Mouse (Mus musculus): ENCODE results near the gene Clstn2. TPM values are rescaled to one million over a fixed set of nuclear protein-coding genes. Genes with fewer than 3 reads are reported as not detected.

Gene Clstn2
- polyA plus RNA-seq, 1 experiment from 2014 or later = 0.79 TPM

- no peaks in the 10 kb centered on the region for H3K36me3 ChIP-seq
- no peaks in the 10 kb centered on the region for H3K4me1 ChIP-seq
- WGBS = 71% methylated on average over 3 of the region's 3 CpGs
- no peak overlapping the region for H3K27ac ChIP-seq
- no peak overlapping the region for H3K4me3 ChIP-seq
- H3K27me3 ChIP-seq (ENCODE audit: low read depth, poor library complexity, severe bottlenecking) = no peaks in the 10 kb centered on the region
- DNase-seq (ENCODE audit: low spot score) = no peak
- H3K9me3 ChIP-seq (replicated peaks) = no peaks in the 10 kb centered on the region
Observed at GRCm38 (mm10) chr9:97434666-97435065, 598.3 kb downstream of the Clstn2 start.

- no peak for DNase-seq (ENCODE audit: low spot score)
- Histone ChIP-seq H3K4me3 (no peak overlapping the region), H3K36me3 (no peaks in the 10 kb centered on the region), H3K27ac (no peak overlapping the region), H3K9me3 (replicated peaks) (no peaks in the 10 kb centered on the region), H3K27me3 (ENCODE audit: low read depth, poor library complexity, severe bottlenecking) (no peaks in the 10 kb centered on the region), H3K4me1 (no peaks in the 10 kb centered on the region)
- 81% methylated on average over 1 of the region's 1 CpGs for WGBS
Observed at GRCm38 (mm10) chr9:97429885-97430449, 603.0 kb downstream of the Clstn2 start.

GRCm38 (mm10) chr9:97428127-97428526 lies 604.9 kb downstream of the Clstn2 start:
- H3K4me3 ChIP-seq = no peak overlapping the region
- DNase-seq (ENCODE audit: low spot score) = no peak
- H3K27ac ChIP-seq = no peak overlapping the region
- no peaks in the 10 kb centered on the region for H3K36me3 ChIP-seq
- H3K4me1 ChIP-seq = no peaks in the 10 kb centered on the region
- no peaks in the 10 kb centered on the region for H3K9me3 ChIP-seq (replicated peaks)
- WGBS = 89% methylated on average over 7 of the region's 7 CpGs
- no peaks in the 10 kb centered on the region for H3K27me3 ChIP-seq (ENCODE audit: low read depth, poor library complexity, severe bottlenecking)

GRCm38 (mm10) chr9:97420896-97421295 lies 612.1 kb downstream of the Clstn2 start:
- Histone ChIP-seq H3K27me3 (ENCODE audit: low read depth, poor library complexity, severe bottlenecking) (no peaks in the 10 kb centered on the region), H3K27ac (no peak overlapping the region), H3K9me3 (replicated peaks) (no peaks in the 10 kb centered on the region), H3K4me1 (peaks cover 8% of the 10 kb centered on the region; the same call in 1 of the 2 replicates), H3K36me3 (no peaks in the 10 kb centered on the region), H3K4me3 (no peak overlapping the region)
- DNase-seq (ENCODE audit: low spot score) = no peak
- WGBS = 73% methylated on average over 5 of the region's 5 CpGs

GRCm38 (mm10) chr9:97414876-97415668 lies 617.9 kb downstream of the Clstn2 start:
- WGBS = 85% methylated on average over 6 of the region's 6 CpGs

GRCm38 (mm10) chr9:97408142-97408541 lies 624.8 kb downstream of the Clstn2 start:
- WGBS = 92% methylated on average over 2 of the region's 2 CpGs
- no peak for DNase-seq (ENCODE audit: low spot score)
- H3K9me3 ChIP-seq (replicated peaks) = no peaks in the 10 kb centered on the region

More at GRCm38 (mm10) chr9:97414876-97415668, 617.9 kb downstream of the Clstn2 start:
- H3K27ac ChIP-seq = no peak overlapping the region
- no peaks in the 10 kb centered on the region for H3K4me1 ChIP-seq
- H3K4me3 ChIP-seq = no peak overlapping the region
- H3K9me3 ChIP-seq (replicated peaks) = no peaks in the 10 kb centered on the region
- no peaks in the 10 kb centered on the region for H3K36me3 ChIP-seq
- no peaks in the 10 kb centered on the region for H3K27me3 ChIP-seq (ENCODE audit: low read depth, poor library complexity, severe bottlenecking)
- no peak for DNase-seq (ENCODE audit: low spot score)

More at GRCm38 (mm10) chr9:97408142-97408541, 624.8 kb downstream of the Clstn2 start:
- no peak overlapping the region for H3K27ac ChIP-seq
- H3K27me3 ChIP-seq (ENCODE audit: low read depth, poor library complexity, severe bottlenecking) = no peaks in the 10 kb centered on the region
- H3K4me3 ChIP-seq = no peak overlapping the region
- H3K4me1 ChIP-seq = no peaks in the 10 kb centered on the region
- H3K36me3 ChIP-seq = no peaks in the 10 kb centered on the region
